Mouse (Mus musculus): ENCODE data around the gene Zfp771. TPM values are rescaled to one million over a fixed set of nuclear protein-coding genes. Genes with fewer than 3 reads are reported as not detected.

Zfp771 gene
- polyA plus RNA-seq (2015; fragmentation: Nextera tagmentation; extraction: Ambion mirVana), result 69.7 and 71.7 TPM in 2 replicates

DNA sequence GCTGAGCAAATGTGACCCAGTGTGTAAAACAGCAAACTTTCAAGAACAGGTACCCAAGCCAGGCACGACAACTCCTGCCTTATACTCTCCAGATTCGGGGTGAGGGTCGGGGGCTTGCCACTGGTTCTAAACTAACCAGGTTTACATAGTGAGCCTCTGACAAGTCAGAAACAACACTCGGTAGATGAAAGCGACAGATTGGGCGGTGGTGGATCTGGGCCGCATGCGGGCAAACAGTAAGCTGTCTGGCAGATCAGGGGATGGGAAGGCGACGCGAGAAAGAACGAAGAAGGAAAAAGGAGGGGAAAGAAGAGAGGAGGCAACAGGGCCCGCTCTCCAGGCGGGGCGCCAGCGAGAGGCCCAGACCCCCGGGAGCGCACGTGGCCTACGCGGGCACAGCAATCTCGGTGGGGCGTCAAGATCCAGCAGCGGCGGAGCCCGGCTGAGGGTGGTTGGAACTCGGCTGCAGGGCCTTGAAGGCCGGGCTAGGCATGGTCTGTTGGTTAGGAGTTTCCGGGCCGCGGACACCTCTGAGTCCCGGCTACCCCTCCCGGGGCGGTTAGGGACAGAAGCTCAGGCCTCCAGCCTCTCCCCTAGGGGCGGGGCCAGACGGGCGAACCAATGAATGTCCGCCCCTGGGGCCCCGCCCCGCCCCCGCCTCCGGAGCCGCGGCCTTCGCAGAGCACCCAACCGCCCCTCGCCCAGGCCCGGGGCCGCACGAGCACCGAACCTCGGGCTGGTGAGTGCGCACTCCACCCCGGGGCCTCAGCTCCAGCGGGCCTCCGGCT, at the start of gene Zfp771:
TSS of gene Zfp771 (plus strand) at position 405 of the 788 bp plus-strand sequence.
- Histone ChIP-seq H3K9me3 (no peaks in the 10 kb centered on the region), H3K36me3 (peaks cover 26% of the 10 kb centered on the region), H3K4me2 (peak within 1 kb of the TSS; percentile 72), H3K27me3 (no peaks in the 10 kb centered on the region), H3K9ac (peak within 1 kb of the TSS; percentile 96), H3K27ac (peak within 1 kb of the TSS; percentile 95), H3K4me1 (peaks cover 26% of the 10 kb centered on the region), H3K4me3 (peak within 1 kb of the TSS; percentile 89)
- WGBS, result under 1% methylated on average over 51 of the region's 56 CpGs
- ATAC-seq (ENCODE audit: insufficient number of reproducible peaks, low FRiP score, low TSS enrichment, low read depth), result peak; percentile 97

DNA sequence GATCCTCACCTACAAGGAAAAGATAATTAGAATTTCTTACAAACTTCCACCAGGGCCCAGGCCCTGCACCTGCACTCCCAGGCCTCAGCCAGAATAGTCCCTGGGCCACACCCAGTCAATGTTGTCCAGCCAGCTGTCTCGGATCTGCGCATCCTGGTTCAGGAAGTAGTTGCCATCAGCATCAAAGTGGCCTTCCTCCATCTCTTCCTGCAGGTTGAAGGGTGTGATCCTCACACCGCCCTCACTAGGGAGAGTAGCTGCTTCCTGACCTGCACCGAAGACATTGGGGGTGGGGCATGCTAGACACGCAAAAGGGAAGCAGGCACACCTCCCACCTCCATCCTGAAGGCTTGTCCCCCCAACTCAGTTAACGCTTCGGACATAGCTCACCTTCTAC, 49.4 kb upstream of the Zfp771 start:
- peak overlapping the region; percentile 83 for H3K4me2 ChIP-seq
- H3K27ac ChIP-seq, result peak overlapping the region; percentile 94
- H3K36me3 ChIP-seq, result peaks cover 66% of the 10 kb centered on the region
- H3K4me1 ChIP-seq, result peaks cover 25% of the 10 kb centered on the region
- H3K9ac ChIP-seq, result peak overlapping the region; percentile 61
- H3K4me3 ChIP-seq, result peak overlapping the region; percentile 81
- no peaks in the 10 kb centered on the region for H3K27me3 ChIP-seq
- no peaks in the 10 kb centered on the region for H3K9me3 ChIP-seq
- 71% methylated on average over 7 of the region's 7 CpGs for WGBS
- ATAC-seq (ENCODE audit: insufficient number of reproducible peaks, low FRiP score, low TSS enrichment, low read depth), result no peak

- Histone ChIP-seq H3K27ac (peak within 1 kb of the TSS; percentile 94), H3K36me3 (peaks cover 76% of the 10 kb centered on the region), H3K4me3 (peak within 1 kb of the TSS; percentile 81), H3K9me3 (no peaks in the 10 kb centered on the region), H3K27me3 (no peaks in the 10 kb centered on the region), H3K9ac (peak within 1 kb of the TSS; percentile 70), H3K4me2 (peak within 1 kb of the TSS; percentile 83), H3K4me1 (peaks cover 25% of the 10 kb centered on the region)
- WGBS, result under 1% methylated on average over 51 of the region's 51 CpGs
- peak; percentile 96 for ATAC-seq (ENCODE audit: insufficient number of reproducible peaks, low FRiP score, low TSS enrichment, low read depth)
These were observed 48.4 kb upstream of the Zfp771 start, which contains the start of gene Cd2bp2 for GRCm38 (mm10) chr7:127195544-127196295. Cd2bp2 (minus strand) TSS chr7:127196050.

GRCm38 (mm10) chr7:127196484-127196883, 47.6 kb upstream of the Zfp771 start:
- no peak for ATAC-seq (ENCODE audit: insufficient number of reproducible peaks, low FRiP score, low TSS enrichment, low read depth)
- peaks cover 25% of the 10 kb centered on the region for H3K4me1 ChIP-seq
- 59% methylated on average over 11 of the region's 11 CpGs for WGBS
- H3K9ac ChIP-seq, result peak overlapping the region; percentile 70
- peaks cover 79% of the 10 kb centered on the region for H3K36me3 ChIP-seq
- peak overlapping the region; percentile 83 for H3K4me2 ChIP-seq
- H3K4me3 ChIP-seq, result peak overlapping the region; percentile 81
- no peaks in the 10 kb centered on the region for H3K9me3 ChIP-seq
- H3K27me3 ChIP-seq, result no peaks in the 10 kb centered on the region
- H3K27ac ChIP-seq, result peak overlapping the region; percentile 94

DNA sequence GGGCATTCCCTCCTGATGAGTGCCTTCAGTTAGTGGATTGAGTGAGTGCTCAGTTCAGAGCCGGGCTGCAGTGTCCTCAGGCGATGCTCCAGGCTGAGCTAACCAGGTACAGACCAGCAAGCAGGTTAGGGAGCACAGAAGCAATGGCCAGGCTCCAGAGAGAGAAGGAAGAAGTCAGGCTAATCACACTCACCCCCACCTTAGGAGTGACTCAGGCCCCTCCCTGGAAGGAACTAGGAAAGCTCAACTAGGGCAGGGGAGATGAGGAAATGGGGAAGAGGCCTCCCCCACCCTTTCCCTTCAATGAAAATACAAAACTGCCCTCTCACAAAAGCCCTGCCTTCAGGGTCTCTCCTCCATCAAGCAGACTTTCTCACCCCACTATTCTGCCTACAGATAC, 37.5 kb upstream of the Zfp771 start:
- peaks cover 27% of the 10 kb centered on the region for H3K4me1 ChIP-seq
- no peaks in the 10 kb centered on the region for H3K27me3 ChIP-seq
- peak overlapping the region; percentile 90 for H3K9ac ChIP-seq
- ATAC-seq (ENCODE audit: insufficient number of reproducible peaks, low FRiP score, low TSS enrichment, low read depth), result no peak
- peak overlapping the region; percentile 97 for H3K4me3 ChIP-seq
- H3K36me3 ChIP-seq, result peaks cover 22% of the 10 kb centered on the region
- no peaks in the 10 kb centered on the region for H3K9me3 ChIP-seq
- peak overlapping the region; percentile 83 for H3K4me2 ChIP-seq
- WGBS, result 42% methylated on average over 2 of the region's 2 CpGs
- H3K27ac ChIP-seq, result peak overlapping the region; percentile 88; the same call in 1 of the 2 replicates

- Histone ChIP-seq H3K36me3 (peaks cover 14% of the 10 kb centered on the region), H3K4me1 (peaks cover 27% of the 10 kb centered on the region), H3K27ac (peak overlapping the region; percentile 88), H3K27me3 (no peaks in the 10 kb centered on the region), H3K9ac (peak overlapping the region; percentile 90), H3K4me3 (peak overlapping the region; percentile 97), H3K9me3 (no peaks in the 10 kb centered on the region), H3K4me2 (peak overlapping the region; percentile 83)
- under 1% methylated on average over 53 of the region's 53 CpGs for WGBS
- ATAC-seq (ENCODE audit: insufficient number of reproducible peaks, low FRiP score, low TSS enrichment, low read depth), result no peak
These were observed 36.4 kb upstream of the Zfp771 start for GRCm38 (mm10) chr7:127207374-127208294.

GRCm38 (mm10) chr7:127208295-127208552, 35.9 kb upstream of the Zfp771 start, which contains the start of gene Tbc1d10b:
Tbc1d10b (minus strand) TSS chr7:127208468.
- under 1% methylated on average over 25 of the region's 44 CpGs for WGBS
- Histone ChIP-seq H3K9me3 (no peaks in the 10 kb centered on the region), H3K4me1 (peaks cover 27% of the 10 kb centered on the region), H3K4me2 (peak within 1 kb of the TSS; percentile 83), H3K27ac (peak within 1 kb of the TSS; percentile 93), H3K4me3 (peak within 1 kb of the TSS; percentile 97), H3K36me3 (peaks cover 8% of the 10 kb centered on the region), H3K27me3 (no peaks in the 10 kb centered on the region), H3K9ac (peak within 1 kb of the TSS; percentile 90)
- ATAC-seq (ENCODE audit: insufficient number of reproducible peaks, low FRiP score, low TSS enrichment, low read depth), result peak; percentile 15

DNA sequence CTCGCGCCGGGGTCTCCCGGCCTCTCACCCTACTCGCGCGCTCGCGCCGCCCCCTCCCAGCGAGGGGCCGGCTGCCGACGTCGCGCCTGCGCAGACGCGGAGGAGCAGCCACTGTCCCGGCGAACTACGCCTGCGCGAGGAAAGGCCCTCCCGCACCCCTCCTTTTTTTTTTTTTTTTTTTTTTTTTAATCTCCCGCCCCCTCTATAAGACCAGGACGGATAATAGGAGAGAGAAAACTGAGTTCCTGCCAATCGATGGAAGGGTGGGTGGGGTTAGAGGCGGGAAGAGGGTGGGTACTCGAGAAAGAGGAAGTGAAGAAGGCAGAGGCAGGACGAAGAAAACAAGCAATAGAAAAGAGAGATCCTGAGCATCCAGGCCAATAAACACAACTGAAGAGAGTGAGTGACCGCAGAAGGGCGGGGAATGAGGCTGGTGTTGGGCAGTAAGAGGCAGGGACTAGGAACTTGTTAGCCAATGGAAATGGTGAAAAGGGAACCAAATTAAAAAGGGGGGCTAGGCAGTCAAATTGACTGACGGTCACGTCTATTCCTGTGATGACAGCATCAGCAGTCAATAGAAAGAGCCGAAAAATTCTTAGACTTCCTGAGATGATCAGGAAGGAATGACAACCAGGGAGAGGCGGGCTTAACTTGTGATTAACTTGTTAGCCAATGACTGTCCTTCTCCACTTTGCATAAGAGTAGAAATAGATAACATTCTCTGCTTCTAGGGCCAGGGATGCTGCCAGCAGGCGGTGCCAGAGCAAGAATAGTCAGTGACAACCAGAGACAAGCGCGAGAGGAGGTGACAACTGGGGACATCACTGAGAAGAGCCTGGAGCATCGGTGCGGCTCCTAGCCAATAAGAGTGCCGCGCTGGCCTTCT, 35.3 kb upstream of the Zfp771 start, which contains the start of gene Mylpf:
TSS of gene Mylpf (plus strand) at position 338 of the 886 bp plus-strand sequence.
- peak within 1 kb of the TSS; percentile 83 for H3K4me2 ChIP-seq
- peak; percentile 96 for ATAC-seq (ENCODE audit: insufficient number of reproducible peaks, low FRiP score, low TSS enrichment, low read depth)
- H3K9me3 ChIP-seq, result no peaks in the 10 kb centered on the region
- H3K27ac ChIP-seq, result peak within 1 kb of the TSS; percentile 93
- H3K36me3 ChIP-seq, result peaks cover 3% of the 10 kb centered on the region
- peak within 1 kb of the TSS; percentile 90 for H3K9ac ChIP-seq
- WGBS, result 0% methylated on average over 42 of the region's 44 CpGs
- peak within 1 kb of the TSS; percentile 97 for H3K4me3 ChIP-seq
- peaks cover 31% of the 10 kb centered on the region for H3K4me1 ChIP-seq
- H3K27me3 ChIP-seq, result no peaks in the 10 kb centered on the region

- Histone ChIP-seq H3K27ac (peak overlapping the region; percentile 93; the same call in 1 of the 2 replicates), H3K9ac (no peak overlapping the region), H3K4me2 (peak overlapping the region; percentile 79; the same call in 1 of the 2 replicates), H3K4me3 (peak overlapping the region; percentile 97; the same call in 1 of the 2 replicates), H3K9me3 (no peaks in the 10 kb centered on the region), H3K27me3 (no peaks in the 10 kb centered on the region), H3K4me1 (peaks cover 41% of the 10 kb centered on the region), H3K36me3 (no peaks in the 10 kb centered on the region; the same call in 1 of the 2 replicates)
- ATAC-seq (ENCODE audit: insufficient number of reproducible peaks, low FRiP score, low TSS enrichment, low read depth), result no peak
- 82% methylated on average over 5 of the region's 5 CpGs for WGBS
These were observed 34.2 kb upstream of the Zfp771 start for GRCm38 (mm10) chr7:127209851-127210250.

DNA sequence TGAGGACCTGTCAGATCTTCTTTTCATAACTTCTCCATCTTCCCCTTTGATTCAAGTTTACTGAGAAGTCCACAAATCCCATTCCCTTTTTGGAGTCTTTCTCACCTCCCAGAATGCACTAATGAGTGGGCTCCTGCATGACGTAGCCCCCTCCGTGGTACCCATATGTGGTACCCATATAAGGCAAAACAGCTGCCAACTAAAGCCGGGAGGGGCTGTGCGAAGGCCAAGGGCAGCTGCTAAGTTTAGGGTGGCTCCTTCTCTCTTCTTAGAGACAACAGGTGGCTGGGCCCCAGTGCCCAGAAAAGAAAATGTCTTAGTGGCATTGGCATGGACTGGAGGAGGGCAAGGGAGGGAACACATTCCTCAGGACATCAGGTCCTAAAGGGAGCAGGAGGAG, 33.8 kb upstream of the Zfp771 start:
- no peak overlapping the region for H3K4me2 ChIP-seq
- ATAC-seq (ENCODE audit: insufficient number of reproducible peaks, low FRiP score, low TSS enrichment, low read depth), result no peak
- 81% methylated on average over 4 of the region's 4 CpGs for WGBS

More for the DNA sequence above, 33.8 kb upstream of the Zfp771 start:
- H3K27ac ChIP-seq, result no peak overlapping the region
- H3K9ac ChIP-seq, result no peak overlapping the region
- H3K27me3 ChIP-seq, result no peaks in the 10 kb centered on the region
- H3K36me3 ChIP-seq, result no peaks in the 10 kb centered on the region; the same call in 1 of the 2 replicates
- no peak overlapping the region for H3K4me3 ChIP-seq
- H3K4me1 ChIP-seq, result peaks cover 41% of the 10 kb centered on the region
- no peaks in the 10 kb centered on the region for H3K9me3 ChIP-seq

All from limb, embryonic 15.5 days (tissue).